Mouse (Mus musculus) CH12.LX (cell line): ENCODE data around the gene Tex35. TPM values are rescaled to one million over a fixed set of nuclear protein-coding genes. Genes with fewer than 3 reads are reported as not detected.

Experiments
- DNase-seq: peaks from one replicate; pipeline ENCODE4 v3.0.0-alpha.2; 2013; ENCODE audit errors: extremely low read depth
- H3K27ac ChIP-seq: 2 replicates; pipeline ENCODE4 v1.5.1; 2012; ENCODE audit warnings: low read depth, mild to moderate bottlenecking, control low read depth, moderate library complexity; ENCODE audit not compliant: insufficient read depth
- H3K27me3 ChIP-seq: replicated peaks from 2 replicates; pipeline ENCODE3; 2012; ENCODE audit warnings: inconsistent platforms
- H3K36me3 ChIP-seq, 2 experiments: replicated peaks in 1 of 2; 2 replicates each; pipeline versions ENCODE3 to v1.6.1; 2012; ENCODE audit warnings: inconsistent platforms in 1 of 2, low read length in 1 of 2, mild to moderate bottlenecking in 1 of 2, mixed read lengths in 1 of 2, moderate library complexity in 1 of 2; ENCODE audit not compliant: control insufficient read depth in 1 of 2, insufficient read depth in 1 of 2
- H3K4me1 ChIP-seq, 2 experiments: 2 replicates each; pipeline ENCODE4 v1.6.1; 2012; ENCODE audit warnings: inconsistent platforms in 1 of 2, moderate library complexity in 1 of 2; ENCODE audit not compliant: insufficient read depth in 2 of 2, control insufficient read depth in 1 of 2
- H3K4me2 ChIP-seq: 2 replicates; pipeline ENCODE4 v1.6.1; 2012; ENCODE audit warnings: low read depth, mild to moderate bottlenecking, control low read depth; ENCODE audit not compliant: poor library complexity, insufficient read depth, severe bottlenecking
- H3K4me3 ChIP-seq, 3 experiments: fragments of 150-350 bp in 1 of 3; sonication (generic) in 1 of 3; replicated peaks in 1 of 3; 2 replicates each; pipeline versions ENCODE3 to v1.5.1; 2011 to 2012; ENCODE audit warnings: low read depth in 2 of 3, low read length in 2 of 3, mild to moderate bottlenecking in 2 of 3, moderate library complexity in 2 of 3, control low read depth in 1 of 3, improper control_type of control experiment in 1 of 3, inconsistent platforms in 1 of 3, mixed read lengths in 1 of 3; ENCODE audit not compliant: poor library complexity in 1 of 3
- H3K79me2 ChIP-seq: replicated peaks from 2 replicates; pipeline ENCODE4 v1.6.1; 2012; ENCODE audit warnings: mild to moderate bottlenecking, moderate library complexity; ENCODE audit not compliant: control insufficient read depth, poor library complexity, insufficient read depth, severe bottlenecking; ENCODE audit errors: extremely low read depth
- H3K9ac ChIP-seq: 2 replicates; pipeline ENCODE4 v1.6.1; 2012; ENCODE audit warnings: low read depth, mild to moderate bottlenecking, control low read depth, moderate library complexity; ENCODE audit not compliant: insufficient read depth
- H3K9me3 ChIP-seq: replicated peaks from 2 replicates; pipeline ENCODE3; 2012; ENCODE audit warnings: low read length, inconsistent platforms, mixed read lengths
- CHD1 ChIP-seq: IDR thresholded peaks from 2 replicates; pipeline ENCODE4 v1.6.1; 2012; ENCODE audit warnings: low read depth, low read length, improper control_type of control experiment, inconsistent platforms
- CTCF ChIP-seq, 2 experiments: IDR thresholded peaks in 1 of 2; conservative IDR thresholded peaks in 1 of 2; 2 replicates each; pipeline ENCODE4 v1.5.1; 2011 to 2012; ENCODE audit warnings: low read depth in 2 of 2, low read length in 2 of 2, improper control_type of control experiment in 1 of 2, inconsistent platforms in 1 of 2, mild to moderate bottlenecking in 1 of 2, moderate library complexity in 1 of 2
- E2F4 ChIP-seq: IDR thresholded peaks from 2 replicates; pipeline ENCODE4 v1.6.1; 2011; ENCODE audit warnings: low read depth, low read length, improper control_type of control experiment; ENCODE audit not compliant: insufficient replicate concordance
- ELF1 ChIP-seq: IDR thresholded peaks from 2 replicates; pipeline ENCODE4 v1.6.1; 2014; ENCODE audit warnings: low read depth, mild to moderate bottlenecking, inconsistent platforms, low read length, improper control_type of control experiment
- ETS1 ChIP-seq: conservative IDR thresholded peaks from 2 replicates; pipeline ENCODE4 v1.6.1; 2012; ENCODE audit warnings: low read depth, mild to moderate bottlenecking, inconsistent platforms, low read length, improper control_type of control experiment, moderate library complexity
- GABPA ChIP-seq: IDR thresholded peaks from 2 replicates; pipeline ENCODE4 v1.6.1; 2012; ENCODE audit warnings: low read depth, low read length, improper control_type of control experiment, inconsistent platforms; ENCODE audit not compliant: insufficient replicate concordance
- HCFC1 ChIP-seq: IDR thresholded peaks from 2 replicates; pipeline ENCODE4 v1.6.1; 2012; ENCODE audit warnings: low read depth, mild to moderate bottlenecking, inconsistent platforms, low read length, improper control_type of control experiment
- JUN ChIP-seq: IDR thresholded peaks from 2 replicates; pipeline ENCODE4 v1.6.1; 2011; ENCODE audit warnings: low read depth, mild to moderate bottlenecking, low read length, improper control_type of control experiment, moderate library complexity; ENCODE audit not compliant: insufficient read depth
- MAX ChIP-seq: IDR thresholded peaks from 2 replicates; pipeline ENCODE4 v1.6.1; 2011; ENCODE audit warnings: low read length, improper control_type of control experiment
- MEF2A ChIP-seq: IDR thresholded peaks from 2 replicates; pipeline ENCODE4 v1.6.1; 2014; ENCODE audit warnings: low read depth, mild to moderate bottlenecking, inconsistent platforms, low read length, improper control_type of control experiment, borderline replicate concordance
- MXI1 ChIP-seq: IDR thresholded peaks from 2 replicates; pipeline ENCODE4 v1.6.1; 2011; ENCODE audit warnings: mild to moderate bottlenecking, low read depth, low read length, improper control_type of control experiment
- POLR2A ChIP-seq: IDR thresholded peaks from 2 replicates; pipeline ENCODE4 v1.6.1; 2011; ENCODE audit warnings: low read depth, mild to moderate bottlenecking, improper control_type of control experiment, low read length
- POLR2AphosphoS2 ChIP-seq: IDR thresholded peaks from 2 replicates; pipeline ENCODE4 v1.6.1; 2011; ENCODE audit warnings: low read depth, low read length, improper control_type of control experiment
- RAD21 ChIP-seq: IDR thresholded peaks from 2 replicates; pipeline ENCODE4 v1.6.1; 2011; ENCODE audit warnings: low read depth, mild to moderate bottlenecking, low read length, improper control_type of control experiment, moderate library complexity
- RCOR1 ChIP-seq: conservative IDR thresholded peaks from 2 replicates; pipeline ENCODE4 v1.6.1; 2012; ENCODE audit warnings: low read depth, mild to moderate bottlenecking, inconsistent platforms, low read length, improper control_type of control experiment
- TBP ChIP-seq: conservative IDR thresholded peaks from 2 replicates; pipeline ENCODE4 v1.6.1; 2011; ENCODE audit warnings: low read depth, low read length, improper control_type of control experiment
- USF1 ChIP-seq: IDR thresholded peaks from 2 replicates; pipeline ENCODE4 v1.6.1; 2014; ENCODE audit warnings: low read depth, mild to moderate bottlenecking, inconsistent platforms, low read length, improper control_type of control experiment
- ZC3H11A ChIP-seq: IDR thresholded peaks from 2 replicates; pipeline ENCODE4 v1.6.1; 2012; ENCODE audit warnings: low read depth, mild to moderate bottlenecking, inconsistent platforms, low read length, improper control_type of control experiment
- dilution Hi-C: fragments of 300-500 bp; cut with MboI; formaldehyde crosslinking; loops from 2 replicates; pipeline ENCODE4 v1.14.3; 2020; ENCODE audit warnings: low sequenced_read_pairs; ENCODE audit not compliant: extremely low pct_unique_long_range_greater_than_20kb, extremely low pct_ligation_motif_present
- in situ Hi-C: fragments of 300-500 bp; cut with MboI; formaldehyde crosslinking; loops from 3 replicates; pipeline ENCODE4 v1.14.3; 2019; ENCODE audit warnings: low sequenced_read_pairs, low pct_ligation_motif_present, low pct_unique_long_range_greater_than_20kb, mixed read lengths
- polyA plus RNA-seq: library from polyadenylated mRNA; unstranded; fragments of >175 nt; gene quantifications from 2 replicates; pipeline ENCODE4 v1.2.1, GENCODE M21; 2012; ENCODE audit warnings: low read depth; ENCODE audit not compliant: insufficient read length
- total RNA-seq, 2 experiments: library from RNA; depleted of rRNA; stranded (reverse); fragments of 300-350 nt in 1 of 2; fragments of >200 nt in 1 of 2; gene quantifications; 2 replicates each; pipeline ENCODE4 v1.2.3; 2012 to 2014

The Tex35 gene
- total and polyA plus RNA-seq, 3 experiments, result 0.87 to 3.3 (median 1.3) TPM

GRCm38 (mm10) chr1:157092622-157093021, 15.9 kb downstream of the Tex35 start:
- in situ Hi-C loops (no loop called here), dilution Hi-C loops (no loop called here)
- H3K9ac ChIP-seq, result no peak overlapping the region
- H3K27me3 ChIP-seq, result no peaks in the 10 kb centered on the region
- no peak overlapping the region for H3K4me3 ChIP-seq
- no peak overlapping the region for H3K27ac ChIP-seq
- no peak for TF ChIP-seq MAX
- no peak for TF ChIP-seq USF1
- no peak for TF ChIP-seq RCOR1
- no peak for TF ChIP-seq TBP
- TF ChIP-seq ZC3H11A, result no peak
- no peak for TF ChIP-seq ETS1
- TF ChIP-seq GABPA, result no peak
- no peak for TF ChIP-seq JUN
- no peak for TF ChIP-seq HCFC1
- no peak for TF ChIP-seq E2F4
- no peak for TF ChIP-seq POLR2A
- TF ChIP-seq MEF2A, result no peak
- TF ChIP-seq CHD1, result no peak
- no peak for TF ChIP-seq ELF1
- no peak for TF ChIP-seq RAD21
- TF ChIP-seq POLR2AphosphoS2, result no peak
- H3K36me3 ChIP-seq, result no peaks in the 10 kb centered on the region
- no peaks in the 10 kb centered on the region for H3K79me2 ChIP-seq
- H3K9me3 ChIP-seq, result no peaks in the 10 kb centered on the region
- H3K4me2 ChIP-seq, result no peak overlapping the region
- DNase-seq, result no peak
- peaks cover 0 to 12% of the 10 kb centered on the region in 2 experiments; a peak in 2 of 4 replicates for H3K4me1 ChIP-seq

- dilution Hi-C loops, result no loop called here
Observed at GRCm38 (mm10) chr1:157092140-157092539, 16.3 kb downstream of the Tex35 start.

More at GRCm38 (mm10) chr1:157092140-157092539, 16.3 kb downstream of the Tex35 start:
- no peak overlapping the region for H3K27ac ChIP-seq
- no peak for DNase-seq
- no peaks in the 10 kb centered on the region for H3K36me3 ChIP-seq
- in situ Hi-C loops, result no loop called here
- no peaks in the 10 kb centered on the region for H3K9me3 ChIP-seq
- TF ChIP-seq POLR2AphosphoS2 (no peak), MXI1 (no peak), RAD21 (peak; percentile 13), CHD1 (no peak), ZC3H11A (no peak), CTCF (conservative IDR thresholded peaks at IDR 0.05 in 1 of 2, IDR thresholded peaks at IDR 0.05 in 1 of 2; ENCODE audit: low read depth in 2 of 2, low read length in 2 of 2) (peak; percentile 47 to 76)
- H3K79me2 ChIP-seq, result no peaks in the 10 kb centered on the region
- no peak overlapping the region for H3K4me2 ChIP-seq
- no peak overlapping the region for H3K9ac ChIP-seq
- peaks cover 0 to 12% of the 10 kb centered on the region in 2 experiments; a peak in 2 of 4 replicates for H3K4me1 ChIP-seq
- no peak overlapping the region for H3K4me3 ChIP-seq
- H3K27me3 ChIP-seq, result no peaks in the 10 kb centered on the region
